Mouse (Mus musculus): ENCODE results near the gene Ampd2.

- no peak for TF ChIP-seq CTCF (IDR thresholded peaks at IDR 0.05)
- TF ChIP-seq EP300 (IDR thresholded peaks at IDR 0.05), result no peak
Measured at GRCm38 (mm10) chr3:108025318-108025717, 61.1 kb downstream of the Ampd2 start.
